Mouse (Mus musculus) embryonic facial prominence, embryonic 12.5 days (tissue): ENCODE measurements around the gene Clpx. TPM values are rescaled to one million over a fixed set of nuclear protein-coding genes. Genes with fewer than 3 reads are reported as not detected.

Experiments
- ATAC-seq: fragments of 200-750 bp; cut with Nextera tagmentation; 2 replicates; pipeline ENCODE4 v1.8.0; 2017; ENCODE audit not compliant: insufficient number of reproducible peaks, insufficient read depth, low FRiP score, low TSS enrichment
- H3K27ac ChIP-seq: fragments of 300-500 bp; sonication (generic); 2 replicates; pipeline ENCODE4 v1.5.1; 2016; ENCODE audit warnings: mild to moderate bottlenecking
- H3K27me3 ChIP-seq: fragments of 300-500 bp; sonication (generic); 2 replicates; pipeline ENCODE4 v1.6.1; 2016; ENCODE audit warnings: mild to moderate bottlenecking, moderate library complexity
- H3K36me3 ChIP-seq: fragments of 300-500 bp; sonication (generic); 2 replicates; pipeline ENCODE4 v1.6.1; 2016; ENCODE audit warnings: mild to moderate bottlenecking
- H3K4me1 ChIP-seq: fragments of 300-500 bp; sonication (generic); 2 replicates; pipeline ENCODE4 v1.6.1; 2016
- H3K4me2 ChIP-seq: fragments of 300-500 bp; sonication (generic); replicated peaks from 2 replicates; pipeline ENCODE4 v1.6.1; 2016; ENCODE audit warnings: mild to moderate bottlenecking, moderate library complexity
- H3K4me3 ChIP-seq: fragments of 300-500 bp; sonication (generic); 2 replicates; pipeline ENCODE4 v1.5.1; 2016; ENCODE audit warnings: mild to moderate bottlenecking
- H3K9ac ChIP-seq: fragments of 300-500 bp; sonication (generic); 2 replicates; pipeline ENCODE4 v1.6.1; 2016; ENCODE audit warnings: mild to moderate bottlenecking, moderate library complexity
- H3K9me3 ChIP-seq: fragments of 300-500 bp; sonication (generic); 2 replicates; pipeline ENCODE4 v1.6.1; 2016; ENCODE audit warnings: mild to moderate bottlenecking, moderate library complexity
- WGBS: fragments of 180-500 bp; shearing (Covaris S2); methylation state at CpG from one replicate; pipeline ENCODE4 v1.1.7; 2016; 5-methylcytosine and 5-hydroxymethylcytosine counted together
- polyA plus RNA-seq: library from polyadenylated mRNA; unstranded; fragments of >200 nt; fragmentation: Nextera tagmentation; extraction: Ambion mirVana; gene quantifications from 2 replicates; pipeline ENCODE4 v1.2.1, GENCODE M21; 2016

The Clpx gene
- polyA plus RNA-seq, 1 experiment from 2014 or later, result 59.1 TPM

GRCm38 (mm10) chr9:65293580-65293972 is 484 bp upstream of the Clpx start:
- WGBS, result 1% methylated on average over 9 of the region's 9 CpGs

GRCm38 (mm10) chr9:65294716-65295378 is 787 bp downstream of the Clpx start:
- Histone ChIP-seq H3K9me3 (no peaks in the 10 kb centered on the region), H3K27ac (peak overlapping the region; percentile 88; the same call in 1 of the 2 replicates), H3K4me1 (peaks cover 14% of the 10 kb centered on the region), H3K36me3 (peaks cover 11% of the 10 kb centered on the region; the same call in 1 of the 2 replicates), H3K4me3 (peak overlapping the region; percentile 96), H3K27me3 (no peaks in the 10 kb centered on the region), H3K4me2 (peak overlapping the region; percentile 80), H3K9ac (peak overlapping the region; percentile 91)
- no peak for ATAC-seq
- 3% methylated on average over 28 of the region's 28 CpGs for WGBS

More at GRCm38 (mm10) chr9:65293580-65293972, 484 bp upstream of the Clpx start:
- peaks cover 8% of the 10 kb centered on the region; the same call in 1 of the 2 replicates for H3K36me3 ChIP-seq
- H3K4me1 ChIP-seq, result peaks cover 14% of the 10 kb centered on the region
- ATAC-seq, result no peak
- H3K9ac ChIP-seq, result peak overlapping the region; percentile 72
- H3K4me3 ChIP-seq, result peak overlapping the region; percentile 96
- H3K4me2 ChIP-seq, result peak overlapping the region; percentile 56
- H3K9me3 ChIP-seq, result no peaks in the 10 kb centered on the region
- H3K27ac ChIP-seq, result peak overlapping the region; percentile 90
- no peaks in the 10 kb centered on the region for H3K27me3 ChIP-seq

- ATAC-seq, result no peak
- 95% methylated on average over 2 of the region's 2 CpGs for WGBS
- no peak overlapping the region for H3K9ac ChIP-seq
- peaks cover 14% of the 10 kb centered on the region for H3K4me1 ChIP-seq
- H3K9me3 ChIP-seq, result no peaks in the 10 kb centered on the region
- H3K36me3 ChIP-seq, result peaks cover 27% of the 10 kb centered on the region
- H3K4me3 ChIP-seq, result no peak overlapping the region
- no peaks in the 10 kb centered on the region for H3K27me3 ChIP-seq
- H3K27ac ChIP-seq, result no peak overlapping the region
- H3K4me2 ChIP-seq, result no peak overlapping the region
Observed at GRCm38 (mm10) chr9:65297056-65297455, 3.0 kb downstream of the Clpx start.

- H3K4me2 ChIP-seq, result no peak overlapping the region
- no peaks in the 10 kb centered on the region for H3K9me3 ChIP-seq
- peaks cover 44% of the 10 kb centered on the region for H3K36me3 ChIP-seq
- H3K9ac ChIP-seq, result no peak overlapping the region
- ATAC-seq, result no peak
- no peak overlapping the region for H3K27ac ChIP-seq
- peaks cover 8% of the 10 kb centered on the region for H3K4me1 ChIP-seq
- H3K27me3 ChIP-seq, result no peaks in the 10 kb centered on the region
- WGBS, result 84% methylated on average over 3 of the region's 3 CpGs
- H3K4me3 ChIP-seq, result no peak overlapping the region
Observed at GRCm38 (mm10) chr9:65298761-65299160, 4.7 kb downstream of the Clpx start.

GRCm38 (mm10) chr9:65299650-65300049 is 5.6 kb downstream of the Clpx start:
- Histone ChIP-seq H3K27me3 (no peaks in the 10 kb centered on the region), H3K9me3 (no peaks in the 10 kb centered on the region), H3K4me2 (no peak overlapping the region), H3K4me3 (no peak overlapping the region), H3K9ac (no peak overlapping the region), H3K27ac (no peak overlapping the region), H3K4me1 (peaks cover 8% of the 10 kb centered on the region), H3K36me3 (peaks cover 47% of the 10 kb centered on the region)
- no peak for ATAC-seq
- WGBS, result 96% methylated on average over 7 of the region's 7 CpGs

- ATAC-seq, result no peak
- H3K27me3 ChIP-seq, result no peaks in the 10 kb centered on the region
- H3K27ac ChIP-seq, result no peak overlapping the region
- H3K9me3 ChIP-seq, result no peaks in the 10 kb centered on the region
- no peaks in the 10 kb centered on the region for H3K4me1 ChIP-seq
- H3K9ac ChIP-seq, result no peak overlapping the region
- H3K4me2 ChIP-seq, result no peak overlapping the region
- WGBS, result 95% methylated on average over 4 of the region's 4 CpGs
- peaks cover 64% of the 10 kb centered on the region for H3K36me3 ChIP-seq
- no peak overlapping the region for H3K4me3 ChIP-seq
Observed at GRCm38 (mm10) chr9:65302327-65302983, 8.4 kb downstream of the Clpx start.

- H3K4me1 ChIP-seq, result no peaks in the 10 kb centered on the region
- no peak overlapping the region for H3K9ac ChIP-seq
- no peak overlapping the region for H3K4me2 ChIP-seq
- no peaks in the 10 kb centered on the region for H3K9me3 ChIP-seq
- peaks cover 66% of the 10 kb centered on the region for H3K36me3 ChIP-seq
- no peak overlapping the region for H3K4me3 ChIP-seq
- ATAC-seq, result no peak
- H3K27ac ChIP-seq, result no peak overlapping the region
- 95% methylated on average over 4 of the region's 4 CpGs for WGBS
- H3K27me3 ChIP-seq, result no peaks in the 10 kb centered on the region
Observed at GRCm38 (mm10) chr9:65303586-65303985, 9.5 kb downstream of the Clpx start.

- H3K27ac ChIP-seq, result no peak overlapping the region
- H3K9me3 ChIP-seq, result no peaks in the 10 kb centered on the region
- ATAC-seq, result no peak
- H3K4me1 ChIP-seq, result no peaks in the 10 kb centered on the region
- 80% methylated on average over 4 of the region's 4 CpGs for WGBS
- H3K27me3 ChIP-seq, result no peaks in the 10 kb centered on the region
- H3K4me2 ChIP-seq, result no peak overlapping the region
- H3K4me3 ChIP-seq, result no peak overlapping the region
- H3K36me3 ChIP-seq, result peaks cover 72% of the 10 kb centered on the region
- H3K9ac ChIP-seq, result no peak overlapping the region
Observed at GRCm38 (mm10) chr9:65304300-65304699, 10.2 kb downstream of the Clpx start.

GRCm38 (mm10) chr9:65306672-65307071 is 12.6 kb downstream of the Clpx start:
- H3K4me3 ChIP-seq, result no peak overlapping the region
- H3K4me2 ChIP-seq, result no peak overlapping the region
- H3K9ac ChIP-seq, result no peak overlapping the region
- no peaks in the 10 kb centered on the region for H3K27me3 ChIP-seq
- WGBS, result 96% methylated on average over 2 of the region's 2 CpGs
- peaks cover 67% of the 10 kb centered on the region for H3K36me3 ChIP-seq
- no peaks in the 10 kb centered on the region for H3K9me3 ChIP-seq
- no peaks in the 10 kb centered on the region for H3K4me1 ChIP-seq
- no peak for ATAC-seq
- no peak overlapping the region for H3K27ac ChIP-seq

- 89% methylated on average over 1 of the region's 1 CpGs for WGBS
- Histone ChIP-seq H3K4me1 (no peaks in the 10 kb centered on the region), H3K9me3 (no peaks in the 10 kb centered on the region), H3K27ac (no peak overlapping the region), H3K27me3 (no peaks in the 10 kb centered on the region), H3K36me3 (peaks cover 67% of the 10 kb centered on the region), H3K4me3 (no peak overlapping the region), H3K4me2 (no peak overlapping the region), H3K9ac (no peak overlapping the region)
- ATAC-seq, result no peak
Observed at GRCm38 (mm10) chr9:65308011-65308410, 14.0 kb downstream of the Clpx start.

- Histone ChIP-seq H3K4me3 (no peak overlapping the region), H3K36me3 (peaks cover 62% of the 10 kb centered on the region), H3K4me1 (no peaks in the 10 kb centered on the region), H3K4me2 (no peak overlapping the region), H3K27ac (no peak overlapping the region), H3K9me3 (no peaks in the 10 kb centered on the region), H3K9ac (no peak overlapping the region), H3K27me3 (no peaks in the 10 kb centered on the region)
- ATAC-seq, result no peak; the same call in 1 of the 2 replicates
- 96% methylated on average over 4 of the region's 4 CpGs for WGBS
Observed at GRCm38 (mm10) chr9:65312669-65313357, 18.8 kb downstream of the Clpx start.

- H3K4me2 ChIP-seq, result no peak overlapping the region
- no peak overlapping the region for H3K4me3 ChIP-seq
- H3K27me3 ChIP-seq, result no peaks in the 10 kb centered on the region
- H3K27ac ChIP-seq, result no peak overlapping the region
- H3K36me3 ChIP-seq, result peaks cover 59% of the 10 kb centered on the region
- WGBS, result 98% methylated on average over 1 of the region's 1 CpGs
- no peak overlapping the region for H3K9ac ChIP-seq
- H3K4me1 ChIP-seq, result no peaks in the 10 kb centered on the region
- no peak for ATAC-seq
- H3K9me3 ChIP-seq, result no peaks in the 10 kb centered on the region
Observed at GRCm38 (mm10) chr9:65313846-65314245, 19.8 kb downstream of the Clpx start.
